Mouse (Mus musculus) myocyte (in vitro differentiated cells): ENCODE measurements around the gene Mcur1.

Experiments
- E2F4 ChIP-seq: IDR thresholded peaks from one replicate; pipeline ENCODE4 v1.6.1; 2011; ENCODE audit warnings: mild to moderate bottlenecking, control low read depth, moderate library complexity; ENCODE audit not compliant: insufficient read depth
- MAX ChIP-seq: IDR thresholded peaks from one replicate; pipeline ENCODE4 v1.6.1; 2011; ENCODE audit warnings: low read depth, mild to moderate bottlenecking, control low read depth
- POLR2A ChIP-seq: IDR thresholded peaks from one replicate; pipeline ENCODE4 v1.6.1; 2011; ENCODE audit warnings: low read depth, mild to moderate bottlenecking, control low read depth, moderate library complexity; ENCODE audit not compliant: insufficient read length
- POLR2AphosphoS2 ChIP-seq: IDR thresholded peaks from one replicate; pipeline ENCODE4 v1.6.1; 2011; ENCODE audit warnings: low read depth, control low read depth; ENCODE audit not compliant: insufficient read length
- USF1 ChIP-seq: IDR thresholded peaks from one replicate; pipeline ENCODE4 v1.6.1; 2011; ENCODE audit warnings: low read depth, mild to moderate bottlenecking, control low read depth, moderate library complexity

GRCm38 (mm10) chr13:43516931-43517330 is 43.1 kb downstream of the Mcur1 start:
- TF ChIP-seq POLR2A (no peak), E2F4 (no peak), POLR2AphosphoS2 (no peak), MAX (no peak), USF1 (no peak)
